Mouse (Mus musculus) G1E (cell line): ENCODE results near the gene Chpf.

Experiments
- CTCF ChIP-seq: IDR thresholded peaks from 2 replicates; pipeline ENCODE4 v1.5.1; 2012; ENCODE audit warnings: low read depth, low read length, inconsistent platforms, mixed read lengths
- GATA1 ChIP-seq: IDR thresholded peaks from 2 replicates; pipeline ENCODE4 v1.6.1; 2012; ENCODE audit warnings: borderline replicate concordance, low read length, inconsistent platforms, mixed read lengths
- GATA2 ChIP-seq: IDR thresholded peaks from 2 replicates; pipeline ENCODE4 v1.6.1; 2012; ENCODE audit warnings: low read depth, low read length, inconsistent platforms, borderline replicate concordance
- POLR2AphosphoS5 ChIP-seq: IDR thresholded peaks from 2 replicates; pipeline ENCODE4 v1.6.1; 2012; ENCODE audit warnings: low read depth, low read length, inconsistent platforms; ENCODE audit not compliant: insufficient replicate concordance
- TAL1 ChIP-seq: conservative IDR thresholded peaks from 2 replicates; pipeline ENCODE4 v1.6.1; 2012; ENCODE audit warnings: low read depth, low read length, inconsistent platforms, mixed read lengths

GRCm38 (mm10) chr1:75440661-75441060 is 38.4 kb downstream of the Chpf start:
- TF ChIP-seq CTCF (no peak), GATA1 (no peak), GATA2 (no peak), POLR2AphosphoS5 (no peak), TAL1 (no peak)
